Mouse (Mus musculus) hindbrain, embryonic 15.5 days (tissue): ENCODE results near the gene H3f3b. TPM values are rescaled to one million over a fixed set of nuclear protein-coding genes. Genes with fewer than 3 reads are reported as not detected.

Source experiments
- ATAC-seq: fragments of 200-750 bp; cut with Nextera tagmentation; 2 replicates; pipeline ENCODE4 v1.8.0; 2017; ENCODE audit warnings: low read depth, moderate number of reproducible peaks, moderate TSS enrichment; ENCODE audit not compliant: low FRiP score
- H3K27ac ChIP-seq: fragments of 300-500 bp; sonication (generic); replicated peaks from 2 replicates; pipeline ENCODE4 v1.5.1; 2015; ENCODE audit warnings: mild to moderate bottlenecking, inconsistent platforms
- H3K27me3 ChIP-seq: fragments of 300-500 bp; sonication (generic); 2 replicates; pipeline ENCODE4 v1.6.1; 2015; ENCODE audit warnings: control low read depth, inconsistent platforms
- H3K36me3 ChIP-seq: fragments of 300-500 bp; sonication (generic); 2 replicates; pipeline ENCODE4 v1.6.1; 2015; ENCODE audit warnings: control low read depth, inconsistent platforms
- H3K4me1 ChIP-seq: fragments of 300-500 bp; sonication (generic); replicated peaks from 2 replicates; pipeline ENCODE4 v1.6.1; 2015; ENCODE audit warnings: control low read depth, inconsistent platforms
- H3K4me2 ChIP-seq: fragments of 300-500 bp; sonication (generic); 2 replicates; pipeline ENCODE4 v1.6.1; 2015; ENCODE audit warnings: moderate library complexity, mild to moderate bottlenecking, inconsistent platforms
- H3K4me3 ChIP-seq: fragments of 300-500 bp; sonication (generic); 2 replicates; pipeline ENCODE4 v1.5.1; 2015; ENCODE audit warnings: mild to moderate bottlenecking, inconsistent platforms
- H3K9ac ChIP-seq: fragments of 300-500 bp; sonication (generic); 2 replicates; pipeline ENCODE4 v1.6.1; 2015; ENCODE audit warnings: inconsistent platforms
- H3K9me3 ChIP-seq: fragments of 300-500 bp; sonication (generic); 2 replicates; pipeline ENCODE4 v1.6.1; 2016; ENCODE audit warnings: control low read depth, inconsistent platforms
- WGBS: fragments of 180-500 bp; shearing (Covaris S2); methylation state at CpG from one replicate; pipeline ENCODE4 v1.1.7; 2015; 5-methylcytosine and 5-hydroxymethylcytosine counted together
- polyA plus RNA-seq: library from polyadenylated mRNA; unstranded; fragments of >200 nt; fragmentation: Nextera tagmentation; extraction: Ambion mirVana; gene quantifications from 2 replicates; pipeline ENCODE4 v1.2.1, GENCODE M21; 2015

Gene H3f3b
- polyA plus RNA-seq, 1 experiment from 2014 or later, result 1,686 TPM

- WGBS, result 85% methylated on average over 13 of the region's 13 CpGs
- no peaks in the 10 kb centered on the region for H3K9me3 ChIP-seq
- no peak overlapping the region for H3K27ac ChIP-seq
These were observed 34.1 kb upstream of the H3f3b start for GRCm38 (mm10) chr11:116061641-116062415.

GRCm38 (mm10) chr11:116060596-116060995 is 32.8 kb upstream of the H3f3b start:
- Histone ChIP-seq H3K27ac (no peak overlapping the region), H3K27me3 (no peaks in the 10 kb centered on the region), H3K4me1 (0 out of 2 replicates have a peak, but pooled peaks cover 3% of the 10 kb centered on the region), H3K4me3 (no peak overlapping the region), H3K36me3 (peaks cover 43% of the 10 kb centered on the region), H3K4me2 (no peak overlapping the region), H3K9me3 (no peaks in the 10 kb centered on the region), H3K9ac (no peak overlapping the region)
- WGBS, result 92% methylated on average over 9 of the region's 9 CpGs
- no peak for ATAC-seq

More at GRCm38 (mm10) chr11:116061641-116062415, 34.1 kb upstream of the H3f3b start:
- H3K4me1 ChIP-seq, result 0 out of 2 replicates have a peak, but pooled peaks cover 3% of the 10 kb centered on the region
- no peak overlapping the region for H3K4me2 ChIP-seq
- no peaks in the 10 kb centered on the region for H3K27me3 ChIP-seq
- H3K36me3 ChIP-seq, result peaks cover 33% of the 10 kb centered on the region
- ATAC-seq, result no peak
- H3K4me3 ChIP-seq, result no peak overlapping the region
- no peak overlapping the region for H3K9ac ChIP-seq

GRCm38 (mm10) chr11:116059691-116060025 is 31.9 kb upstream of the H3f3b start:
- ATAC-seq, result no peak
- H3K4me2 ChIP-seq, result no peak overlapping the region
- H3K4me1 ChIP-seq, result 0 out of 2 replicates have a peak, but pooled peaks cover 3% of the 10 kb centered on the region
- H3K27ac ChIP-seq, result no peak overlapping the region
- peaks cover 52% of the 10 kb centered on the region for H3K36me3 ChIP-seq
- no peaks in the 10 kb centered on the region for H3K9me3 ChIP-seq
- H3K27me3 ChIP-seq, result no peaks in the 10 kb centered on the region
- H3K9ac ChIP-seq, result no peak overlapping the region
- H3K4me3 ChIP-seq, result no peak overlapping the region
- WGBS, result 90% methylated on average over 11 of the region's 11 CpGs

GRCm38 (mm10) chr11:116058868-116059690 is 31.3 kb upstream of the H3f3b start:
- no peak overlapping the region for H3K27ac ChIP-seq
- no peak for ATAC-seq
- H3K4me2 ChIP-seq, result no peak overlapping the region
- H3K36me3 ChIP-seq, result peaks cover 57% of the 10 kb centered on the region
- 0 out of 2 replicates have a peak, but pooled peaks cover 3% of the 10 kb centered on the region for H3K4me1 ChIP-seq
- 87% methylated on average over 17 of the region's 17 CpGs for WGBS
- no peak overlapping the region for H3K9ac ChIP-seq
- no peaks in the 10 kb centered on the region for H3K27me3 ChIP-seq
- no peaks in the 10 kb centered on the region for H3K9me3 ChIP-seq
- H3K4me3 ChIP-seq, result no peak overlapping the region

- 80% methylated on average over 12 of the region's 12 CpGs for WGBS
- H3K9ac ChIP-seq, result no peak overlapping the region
- no peaks in the 10 kb centered on the region for H3K27me3 ChIP-seq
- H3K9me3 ChIP-seq, result no peaks in the 10 kb centered on the region
- peaks cover 66% of the 10 kb centered on the region for H3K36me3 ChIP-seq
- H3K27ac ChIP-seq, result no peak overlapping the region
- H3K4me1 ChIP-seq, result no peaks in the 10 kb centered on the region
- no peak for ATAC-seq
- H3K4me2 ChIP-seq, result no peak overlapping the region
- H3K4me3 ChIP-seq, result no peak overlapping the region
These were observed 30.4 kb upstream of the H3f3b start for GRCm38 (mm10) chr11:116058022-116058614.

GRCm38 (mm10) chr11:116057237-116057881 is 29.6 kb upstream of the H3f3b start:
- Histone ChIP-seq H3K36me3 (peaks cover 74% of the 10 kb centered on the region), H3K4me1 (no peaks in the 10 kb centered on the region), H3K4me3 (no peak overlapping the region), H3K27ac (no peak overlapping the region), H3K9me3 (no peaks in the 10 kb centered on the region), H3K4me2 (no peak overlapping the region), H3K27me3 (no peaks in the 10 kb centered on the region), H3K9ac (no peak overlapping the region)
- ATAC-seq, result no peak
- WGBS, result 93% methylated on average over 4 of the region's 4 CpGs

GRCm38 (mm10) chr11:116055873-116056272 is 28.1 kb upstream of the H3f3b start:
- no peak for ATAC-seq
- Histone ChIP-seq H3K4me3 (no peak overlapping the region), H3K9ac (no peak overlapping the region), H3K4me1 (no peaks in the 10 kb centered on the region), H3K9me3 (no peaks in the 10 kb centered on the region), H3K4me2 (no peak overlapping the region), H3K27ac (no peak overlapping the region), H3K27me3 (no peaks in the 10 kb centered on the region), H3K36me3 (peaks cover 82% of the 10 kb centered on the region)
- 98% methylated on average over 11 of the region's 11 CpGs for WGBS

- no peak overlapping the region for H3K27ac ChIP-seq
- H3K9me3 ChIP-seq, result no peaks in the 10 kb centered on the region
- no peak overlapping the region for H3K4me3 ChIP-seq
- H3K4me2 ChIP-seq, result no peak overlapping the region
- no peak overlapping the region for H3K9ac ChIP-seq
- no peaks in the 10 kb centered on the region for H3K4me1 ChIP-seq
- no peaks in the 10 kb centered on the region for H3K27me3 ChIP-seq
- H3K36me3 ChIP-seq, result peaks cover 83% of the 10 kb centered on the region
- no peak for ATAC-seq
- 96% methylated on average over 9 of the region's 9 CpGs for WGBS
These were observed 25.9 kb upstream of the H3f3b start for GRCm38 (mm10) chr11:116053510-116054229.

GRCm38 (mm10) chr11:116050196-116050595 is 22.4 kb upstream of the H3f3b start:
- Histone ChIP-seq H3K4me3 (no peak overlapping the region), H3K27me3 (no peaks in the 10 kb centered on the region), H3K27ac (no peak overlapping the region), H3K4me2 (no peak overlapping the region), H3K9me3 (no peaks in the 10 kb centered on the region), H3K36me3 (peaks cover 65% of the 10 kb centered on the region), H3K9ac (no peak overlapping the region), H3K4me1 (no peaks in the 10 kb centered on the region)
- ATAC-seq, result no peak
- WGBS, result 85% methylated on average over 4 of the region's 4 CpGs

- Histone ChIP-seq H3K9me3 (no peaks in the 10 kb centered on the region), H3K27me3 (no peaks in the 10 kb centered on the region), H3K27ac (no peak overlapping the region), H3K9ac (no peak overlapping the region), H3K4me3 (no peak overlapping the region), H3K4me2 (no peak overlapping the region), H3K4me1 (no peaks in the 10 kb centered on the region), H3K36me3 (peaks cover 59% of the 10 kb centered on the region)
- ATAC-seq, result no peak
- WGBS, result 90% methylated on average over 2 of the region's 2 CpGs
These were observed 21.8 kb upstream of the H3f3b start for GRCm38 (mm10) chr11:116049610-116050009.

GRCm38 (mm10) chr11:116045173-116045572 is 17.4 kb upstream of the H3f3b start:
- Histone ChIP-seq H3K9ac (no peak overlapping the region), H3K27ac (no peak overlapping the region), H3K4me1 (no peaks in the 10 kb centered on the region), H3K4me3 (no peak overlapping the region), H3K36me3 (peaks cover 35% of the 10 kb centered on the region), H3K27me3 (no peaks in the 10 kb centered on the region), H3K4me2 (no peak overlapping the region), H3K9me3 (no peaks in the 10 kb centered on the region)
- no peak for ATAC-seq
- 95% methylated on average over 6 of the region's 6 CpGs for WGBS
